Mouse (Mus musculus): ENCODE measurements around the gene Fxyd7. TPM values are rescaled to one million over a fixed set of nuclear protein-coding genes. Genes with fewer than 3 reads are reported as not detected.

Gene Fxyd7
- polyA plus RNA-seq, 2 experiments: 14.9 to 16.2 TPM

GRCm38 (mm10) chr7:31056448-31056847 is 5.2 kb upstream of the Fxyd7 start:
- Histone ChIP-seq H3K27ac (replicated peaks; ENCODE audit: low read depth, low read length) (no peak overlapping the region), H3K9ac (ENCODE audit: low read depth, low read length, severe bottlenecking) (no peak overlapping the region), H3K4me2 (replicated peaks; ENCODE audit: low read depth, low read length, severe bottlenecking) (no peak overlapping the region), H3K4me3 (replicated peaks; ENCODE audit: low read length) (no peak overlapping the region), H3K4me1 (ENCODE audit: control insufficient read depth, insufficient read depth, low read length) (peaks cover 38% of the 10 kb centered on the region), H3K36me3 (ENCODE audit: control insufficient read depth, insufficient read depth, low read length) (no peaks in the 10 kb centered on the region), H3K27me3 (ENCODE audit: control insufficient read depth, insufficient read depth, low read length) (peaks cover 23% of the 10 kb centered on the region), H3K9me3 (ENCODE audit: control insufficient read depth, low read length) (no peaks in the 10 kb centered on the region)
- DNase-seq (ENCODE audit: low spot score) (no peak), ATAC-seq (ENCODE audit: low FRiP score, low read depth) (no peak)
- WGBS: 71% methylated on average over 7 of the region's 7 CpGs
- no peak for TF ChIP-seq POLR2A (IDR thresholded peaks at IDR 0.05; ENCODE audit: borderline replicate concordance, extremely low read depth, insufficient read depth, insufficient read length)

GRCm38 (mm10) chr7:31055883-31056282 is 4.6 kb upstream of the Fxyd7 start:
- ATAC-seq (ENCODE audit: low FRiP score, low read depth): no peak
- peaks cover 42% of the 10 kb centered on the region for H3K4me1 ChIP-seq (ENCODE audit: control insufficient read depth, insufficient read depth, low read length)
- 0 out of 2 replicates have a peak overlapping the region, but pooled peaks have one; percentile 20 for H3K27ac ChIP-seq (replicated peaks; ENCODE audit: low read depth, low read length)
- H3K27me3 ChIP-seq (ENCODE audit: control insufficient read depth, insufficient read depth, low read length): peaks cover 29% of the 10 kb centered on the region
- no peak for DNase-seq (ENCODE audit: low spot score)
- no peak for TF ChIP-seq POLR2A (IDR thresholded peaks at IDR 0.05; ENCODE audit: borderline replicate concordance, extremely low read depth, insufficient read depth, insufficient read length)
- no peaks in the 10 kb centered on the region for H3K9me3 ChIP-seq (ENCODE audit: control insufficient read depth, low read length)
- WGBS: 15% methylated on average over 3 of the region's 4 CpGs
- H3K36me3 ChIP-seq (ENCODE audit: control insufficient read depth, insufficient read depth, low read length): no peaks in the 10 kb centered on the region
- no peak overlapping the region for H3K9ac ChIP-seq (ENCODE audit: low read depth, low read length, severe bottlenecking)
- H3K4me3 ChIP-seq (replicated peaks; ENCODE audit: low read length): peak overlapping the region; percentile 34; the same call in 1 of the 2 replicates
- peak overlapping the region; percentile 47 for H3K4me2 ChIP-seq (replicated peaks; ENCODE audit: low read depth, low read length, severe bottlenecking)

- no peak for TF ChIP-seq POLR2A (IDR thresholded peaks at IDR 0.05; ENCODE audit: borderline replicate concordance, extremely low read depth, insufficient read depth, insufficient read length)
- H3K4me3 ChIP-seq (replicated peaks; ENCODE audit: low read length): peak overlapping the region; percentile 34
- peak overlapping the region; percentile 47 for H3K4me2 ChIP-seq (replicated peaks; ENCODE audit: low read depth, low read length, severe bottlenecking)
- no peak overlapping the region; the same call in 1 of the 2 replicates for H3K27ac ChIP-seq (replicated peaks; ENCODE audit: low read depth, low read length)
- DNase-seq (ENCODE audit: low spot score): peak; percentile 91
- H3K9ac ChIP-seq (ENCODE audit: low read depth, low read length, severe bottlenecking): 0 out of 2 replicates have a peak overlapping the region, but pooled peaks have one; percentile 21
- peaks cover 45% of the 10 kb centered on the region for H3K4me1 ChIP-seq (ENCODE audit: control insufficient read depth, insufficient read depth, low read length)
- 6% methylated on average over 10 of the region's 10 CpGs for WGBS
- peak; percentile 87 for ATAC-seq (ENCODE audit: low FRiP score, low read depth)
- H3K9me3 ChIP-seq (ENCODE audit: control insufficient read depth, low read length): no peaks in the 10 kb centered on the region
- H3K36me3 ChIP-seq (ENCODE audit: control insufficient read depth, insufficient read depth, low read length): no peaks in the 10 kb centered on the region
- peaks cover 33% of the 10 kb centered on the region for H3K27me3 ChIP-seq (ENCODE audit: control insufficient read depth, insufficient read depth, low read length)
These were observed 4.1 kb upstream of the Fxyd7 start for GRCm38 (mm10) chr7:31055354-31055824.

GRCm38 (mm10) chr7:31054661-31055320 is 3.5 kb upstream of the Fxyd7 start:
- peaks cover 39% of the 10 kb centered on the region for H3K27me3 ChIP-seq (ENCODE audit: control insufficient read depth, insufficient read depth, low read length)
- peaks cover 51% of the 10 kb centered on the region for H3K4me1 ChIP-seq (ENCODE audit: control insufficient read depth, insufficient read depth, low read length)
- no peak for ATAC-seq (ENCODE audit: low FRiP score, low read depth)
- no peak for DNase-seq (ENCODE audit: low spot score)
- H3K4me3 ChIP-seq (replicated peaks; ENCODE audit: low read length): peak overlapping the region; percentile 34
- TF ChIP-seq POLR2A (IDR thresholded peaks at IDR 0.05; ENCODE audit: borderline replicate concordance, extremely low read depth, insufficient read depth, insufficient read length): no peak
- H3K9me3 ChIP-seq (ENCODE audit: control insufficient read depth, low read length): no peaks in the 10 kb centered on the region
- H3K27ac ChIP-seq (replicated peaks; ENCODE audit: low read depth, low read length): peak overlapping the region; percentile 43; the same call in 1 of the 2 replicates
- 0 out of 2 replicates have a peak overlapping the region, but pooled peaks have one; percentile 21 for H3K9ac ChIP-seq (ENCODE audit: low read depth, low read length, severe bottlenecking)
- peak overlapping the region; percentile 47 for H3K4me2 ChIP-seq (replicated peaks; ENCODE audit: low read depth, low read length, severe bottlenecking)
- H3K36me3 ChIP-seq (ENCODE audit: control insufficient read depth, insufficient read depth, low read length): no peaks in the 10 kb centered on the region
- 55% methylated on average over 11 of the region's 11 CpGs for WGBS

GRCm38 (mm10) chr7:31053882-31054447 is 2.7 kb upstream of the Fxyd7 start:
- no peaks in the 10 kb centered on the region for H3K36me3 ChIP-seq (ENCODE audit: control insufficient read depth, insufficient read depth, low read length)
- peaks cover 58% of the 10 kb centered on the region for H3K4me1 ChIP-seq (ENCODE audit: control insufficient read depth, insufficient read depth, low read length)
- no peak for ATAC-seq (ENCODE audit: low FRiP score, low read depth)
- H3K4me3 ChIP-seq (replicated peaks; ENCODE audit: low read length): no peak overlapping the region
- H3K27me3 ChIP-seq (ENCODE audit: control insufficient read depth, insufficient read depth, low read length): peaks cover 48% of the 10 kb centered on the region
- no peak for TF ChIP-seq POLR2A (IDR thresholded peaks at IDR 0.05; ENCODE audit: borderline replicate concordance, extremely low read depth, insufficient read depth, insufficient read length)
- no peak overlapping the region for H3K27ac ChIP-seq (replicated peaks; ENCODE audit: low read depth, low read length)
- no peak for DNase-seq (ENCODE audit: low spot score)
- no peak overlapping the region for H3K9ac ChIP-seq (ENCODE audit: low read depth, low read length, severe bottlenecking)
- no peaks in the 10 kb centered on the region for H3K9me3 ChIP-seq (ENCODE audit: control insufficient read depth, low read length)
- 0 out of 2 replicates have a peak overlapping the region, but pooled peaks have one; percentile 16 for H3K4me2 ChIP-seq (replicated peaks; ENCODE audit: low read depth, low read length, severe bottlenecking)
- 33% methylated on average over 10 of the region's 10 CpGs for WGBS

Measured in limb, embryonic 14.5 days (tissue).